Mouse (Mus musculus): ENCODE measurements around the gene Ly6g5b. TPM values are rescaled to one million over a fixed set of nuclear protein-coding genes. Genes with fewer than 3 reads are reported as not detected.

Ly6g5b gene
- polyA plus RNA-seq, 1 experiment = not detected

- Histone ChIP-seq H3K9me3 (replicated peaks; ENCODE audit: control insufficient read depth, insufficient read depth, low read length, poor library complexity, severe bottlenecking) (no peaks in the 10 kb centered on the region), H3K4me1 (ENCODE audit: control insufficient read depth, insufficient read depth, low read length) (no peaks in the 10 kb centered on the region), H3K36me3 (ENCODE audit: control insufficient read depth, insufficient read depth, low read length, poor library complexity, severe bottlenecking) (peaks cover 98% of the 10 kb centered on the region), H3K4me3 (ENCODE audit: low read depth, low read length) (no peak overlapping the region), H3K9ac (ENCODE audit: low read depth, poor library complexity, severe bottlenecking) (no peak overlapping the region), H3K27ac (ENCODE audit: insufficient read depth, low read length) (no peak overlapping the region), H3K27me3 (ENCODE audit: control insufficient read depth, insufficient read depth, low read length, poor library complexity, severe bottlenecking) (no peaks in the 10 kb centered on the region)
- TF ChIP-seq EP300 (IDR thresholded peaks at IDR 0.05; ENCODE audit: insufficient read depth, low read depth, low read length) = no peak
Measured at GRCm38 (mm10) chr17:35155451-35155850, 40.2 kb upstream of the Ly6g5b start.

DNA sequence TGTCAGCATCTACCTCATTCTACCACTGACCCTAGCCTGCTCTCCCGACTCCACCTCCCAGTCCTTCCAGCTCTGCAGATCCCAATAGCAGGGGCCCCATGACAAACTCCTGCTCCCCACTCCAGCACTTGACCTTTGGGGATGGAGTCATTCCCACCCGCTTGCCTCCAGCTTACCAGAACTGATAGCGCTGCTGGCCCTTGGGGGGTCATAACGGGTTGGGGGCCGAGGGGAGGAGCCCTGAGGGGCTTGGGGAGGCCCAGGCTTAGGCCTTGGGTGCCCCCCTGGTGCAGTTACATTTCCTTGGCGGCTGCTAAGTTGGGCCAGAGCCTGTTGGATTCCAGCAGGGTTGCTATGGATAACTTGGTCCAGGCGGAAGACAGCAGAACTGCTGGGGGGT, 39.4 kb upstream of the Ly6g5b start:
- Histone ChIP-seq H3K9me3 (replicated peaks; ENCODE audit: control insufficient read depth, insufficient read depth, low read length, poor library complexity, severe bottlenecking) (no peaks in the 10 kb centered on the region), H3K4me1 (ENCODE audit: control insufficient read depth, insufficient read depth, low read length) (no peaks in the 10 kb centered on the region), H3K36me3 (ENCODE audit: control insufficient read depth, insufficient read depth, low read length, poor library complexity, severe bottlenecking) (peaks cover 98% of the 10 kb centered on the region), H3K9ac (ENCODE audit: low read depth, poor library complexity, severe bottlenecking) (no peak overlapping the region), H3K4me3 (ENCODE audit: low read depth, low read length) (no peak overlapping the region), H3K27me3 (ENCODE audit: control insufficient read depth, insufficient read depth, low read length, poor library complexity, severe bottlenecking) (no peaks in the 10 kb centered on the region), H3K27ac (ENCODE audit: insufficient read depth, low read length) (no peak overlapping the region)
- TF ChIP-seq CTCF (IDR thresholded peaks at IDR 0.05; ENCODE audit: low read depth, low read length) (no peak), EP300 (IDR thresholded peaks at IDR 0.05; ENCODE audit: insufficient read depth, low read depth, low read length) (no peak), POLR2A (IDR thresholded peaks at IDR 0.05; ENCODE audit: insufficient read depth, low read length) (no peak)

- no peak overlapping the region for H3K9ac ChIP-seq (ENCODE audit: low read depth, poor library complexity, severe bottlenecking)
- no peak for TF ChIP-seq EP300 (IDR thresholded peaks at IDR 0.05; ENCODE audit: insufficient read depth, low read depth, low read length)
- TF ChIP-seq CTCF (IDR thresholded peaks at IDR 0.05; ENCODE audit: low read depth, low read length) = no peak
- TF ChIP-seq POLR2A (IDR thresholded peaks at IDR 0.05; ENCODE audit: insufficient read depth, low read length) = no peak
Measured at GRCm38 (mm10) chr17:35153931-35154330, 38.7 kb upstream of the Ly6g5b start.

DNA sequence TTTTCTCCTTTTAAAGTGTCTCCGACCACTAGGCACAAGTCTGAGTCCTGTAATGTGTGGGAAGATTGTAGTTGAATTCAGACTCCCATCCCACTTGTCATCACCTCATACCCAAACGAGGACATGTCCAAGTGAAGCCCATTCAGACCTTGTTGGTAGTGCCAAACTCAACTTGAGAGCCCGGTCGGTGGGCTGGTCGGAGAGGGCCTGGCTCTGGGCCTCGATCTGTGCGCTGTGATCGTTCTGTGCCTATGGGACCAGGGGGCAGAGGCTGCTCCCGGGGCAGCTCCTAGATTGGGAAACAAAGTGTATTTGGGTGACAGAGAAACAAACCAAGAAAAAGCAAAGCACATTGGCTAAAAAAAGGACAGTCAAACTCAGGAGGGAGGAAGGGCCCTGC, 37.8 kb upstream of the Ly6g5b start:
- Histone ChIP-seq H3K27me3 (ENCODE audit: control insufficient read depth, insufficient read depth, low read length, poor library complexity, severe bottlenecking) (no peaks in the 10 kb centered on the region), H3K4me3 (ENCODE audit: low read depth, low read length) (no peak overlapping the region), H3K27ac (ENCODE audit: insufficient read depth, low read length) (no peak overlapping the region), H3K36me3 (ENCODE audit: control insufficient read depth, insufficient read depth, low read length, poor library complexity, severe bottlenecking) (peaks cover 94% of the 10 kb centered on the region), H3K9ac (ENCODE audit: low read depth, poor library complexity, severe bottlenecking) (no peak overlapping the region), H3K4me1 (ENCODE audit: control insufficient read depth, insufficient read depth, low read length) (no peaks in the 10 kb centered on the region), H3K9me3 (replicated peaks; ENCODE audit: control insufficient read depth, insufficient read depth, low read length, poor library complexity, severe bottlenecking) (no peaks in the 10 kb centered on the region)
- TF ChIP-seq POLR2A (IDR thresholded peaks at IDR 0.05; ENCODE audit: insufficient read depth, low read length) = no peak

More at GRCm38 (mm10) chr17:35153931-35154330, 38.7 kb upstream of the Ly6g5b start:
- Histone ChIP-seq H3K27me3 (ENCODE audit: control insufficient read depth, insufficient read depth, low read length, poor library complexity, severe bottlenecking) (no peaks in the 10 kb centered on the region), H3K9me3 (replicated peaks; ENCODE audit: control insufficient read depth, insufficient read depth, low read length, poor library complexity, severe bottlenecking) (no peaks in the 10 kb centered on the region), H3K4me3 (ENCODE audit: low read depth, low read length) (no peak overlapping the region), H3K36me3 (ENCODE audit: control insufficient read depth, insufficient read depth, low read length, poor library complexity, severe bottlenecking) (peaks cover 98% of the 10 kb centered on the region), H3K27ac (ENCODE audit: insufficient read depth, low read length) (no peak overlapping the region), H3K4me1 (ENCODE audit: control insufficient read depth, insufficient read depth, low read length) (no peaks in the 10 kb centered on the region)

DNA sequence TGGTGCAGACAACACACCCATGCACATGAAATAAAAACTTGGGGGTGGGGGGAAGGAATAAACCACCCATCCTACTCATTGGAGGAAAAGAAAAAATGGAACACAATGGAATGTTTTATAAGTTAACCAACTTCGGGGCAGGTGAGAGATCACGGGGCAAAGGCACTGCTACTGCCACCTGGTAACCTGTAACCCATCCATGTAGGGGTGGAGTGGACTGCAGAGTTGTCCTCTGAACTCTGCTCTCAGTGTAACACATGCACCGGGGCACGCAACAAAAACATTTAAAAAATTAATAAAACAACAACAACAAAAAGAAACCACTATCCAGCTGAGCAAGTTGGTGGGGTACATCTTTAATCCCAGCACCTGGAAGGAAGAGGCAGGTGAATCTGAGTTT, 36.9 kb upstream of the Ly6g5b start:
- no peak overlapping the region for H3K4me3 ChIP-seq (ENCODE audit: low read depth, low read length)
- H3K27ac ChIP-seq (ENCODE audit: insufficient read depth, low read length) = no peak overlapping the region
- H3K9me3 ChIP-seq (replicated peaks; ENCODE audit: control insufficient read depth, insufficient read depth, low read length, poor library complexity, severe bottlenecking) = no peaks in the 10 kb centered on the region
- H3K4me1 ChIP-seq (ENCODE audit: control insufficient read depth, insufficient read depth, low read length) = no peaks in the 10 kb centered on the region
- H3K36me3 ChIP-seq (ENCODE audit: control insufficient read depth, insufficient read depth, low read length, poor library complexity, severe bottlenecking) = peaks cover 90% of the 10 kb centered on the region
- no peaks in the 10 kb centered on the region for H3K27me3 ChIP-seq (ENCODE audit: control insufficient read depth, insufficient read depth, low read length, poor library complexity, severe bottlenecking)
- no peak overlapping the region for H3K9ac ChIP-seq (ENCODE audit: low read depth, poor library complexity, severe bottlenecking)
- TF ChIP-seq CTCF (IDR thresholded peaks at IDR 0.05; ENCODE audit: low read depth, low read length) = no peak
- no peak for TF ChIP-seq POLR2A (IDR thresholded peaks at IDR 0.05; ENCODE audit: insufficient read depth, low read length)
- TF ChIP-seq EP300 (IDR thresholded peaks at IDR 0.05; ENCODE audit: insufficient read depth, low read depth, low read length) = no peak

GRCm38 (mm10) chr17:35147922-35148639, 32.9 kb upstream of the Ly6g5b start:
- peaks cover 89% of the 10 kb centered on the region for H3K36me3 ChIP-seq (ENCODE audit: control insufficient read depth, insufficient read depth, low read length, poor library complexity, severe bottlenecking)
- H3K9ac ChIP-seq (ENCODE audit: low read depth, poor library complexity, severe bottlenecking) = no peak overlapping the region
- no peaks in the 10 kb centered on the region for H3K27me3 ChIP-seq (ENCODE audit: control insufficient read depth, insufficient read depth, low read length, poor library complexity, severe bottlenecking)
- no peaks in the 10 kb centered on the region for H3K4me1 ChIP-seq (ENCODE audit: control insufficient read depth, insufficient read depth, low read length)
- H3K27ac ChIP-seq (ENCODE audit: insufficient read depth, low read length) = no peak overlapping the region
- H3K9me3 ChIP-seq (replicated peaks; ENCODE audit: control insufficient read depth, insufficient read depth, low read length, poor library complexity, severe bottlenecking) = no peaks in the 10 kb centered on the region
- no peak overlapping the region for H3K4me3 ChIP-seq (ENCODE audit: low read depth, low read length)
- TF ChIP-seq POLR2A (IDR thresholded peaks at IDR 0.05; ENCODE audit: insufficient read depth, low read length) (no peak), CTCF (IDR thresholded peaks at IDR 0.05; ENCODE audit: low read depth, low read length) (no peak), EP300 (IDR thresholded peaks at IDR 0.05; ENCODE audit: insufficient read depth, low read depth, low read length) (no peak)

Measured in ES-Bruce4 (cell line).